Mouse (Mus musculus): ENCODE measurements around the gene Epb41l3. TPM values are rescaled to one million over a fixed set of nuclear protein-coding genes. Genes with fewer than 3 reads are reported as not detected.

Gene Epb41l3
- total RNA-seq, 2 experiments from 2014 or later: 218 to 224 TPM

- peak in 1 of 2 experiments; percentile 13 for DNase-seq (ENCODE audit: low spot score in 2 of 2)
- intact Hi-C loops (cut with DNase I): no loop called here
These were observed 101.5 kb downstream of the Epb41l3 start for GRCm38 (mm10) chr17:69176949-69177501.

GRCm38 (mm10) chr17:69177954-69178353 lies 102.5 kb downstream of the Epb41l3 start:
- no peak for DNase-seq (ENCODE audit: low spot score in 2 of 2)
- intact Hi-C loops (cut with DNase I): no loop called here

GRCm38 (mm10) chr17:69180905-69181559 lies 105.5 kb downstream of the Epb41l3 start:
- intact Hi-C loops (cut with DNase I): no loop called here
- DNase-seq (ENCODE audit: low spot score in 2 of 2): no peak

GRCm38 (mm10) chr17:69181560-69182316 lies 106.3 kb downstream of the Epb41l3 start:
- no peak for DNase-seq (ENCODE audit: low spot score in 2 of 2)
- intact Hi-C loops (cut with DNase I): no loop called here

- DNase-seq (ENCODE audit: low spot score in 2 of 2): no peak
- intact Hi-C loops (cut with DNase I): no loop called here
These were observed 112.3 kb downstream of the Epb41l3 start for GRCm38 (mm10) chr17:69187794-69188193.

GRCm38 (mm10) chr17:69192863-69193493 lies 117.5 kb downstream of the Epb41l3 start:
- no peak for DNase-seq (ENCODE audit: low spot score in 2 of 2)
- intact Hi-C loops (cut with DNase I): no loop called here

GRCm38 (mm10) chr17:69194599-69194998 lies 119.1 kb downstream of the Epb41l3 start:
- intact Hi-C loops (cut with DNase I): no loop called here
- no peak for DNase-seq (ENCODE audit: low spot score in 2 of 2)

- no peak for DNase-seq (ENCODE audit: low spot score in 2 of 2)
- intact Hi-C loops (cut with DNase I): no loop called here
These were observed 120.3 kb downstream of the Epb41l3 start for GRCm38 (mm10) chr17:69195758-69196157.

- peak; percentile 26 to 45 for DNase-seq (ENCODE audit: low spot score in 2 of 2)
- intact Hi-C loops (cut with DNase I): no loop called here
These were observed 121.2 kb downstream of the Epb41l3 start for GRCm38 (mm10) chr17:69196656-69197055.

- intact Hi-C loops (cut with DNase I): no loop called here
- DNase-seq (ENCODE audit: low spot score in 2 of 2): no peak
These were observed 123.3 kb downstream of the Epb41l3 start for GRCm38 (mm10) chr17:69198805-69199204.

GRCm38 (mm10) chr17:69199827-69200226 lies 124.3 kb downstream of the Epb41l3 start:
- no peak for DNase-seq (ENCODE audit: low spot score in 2 of 2)
- intact Hi-C loops (cut with DNase I): no loop called here

- intact Hi-C loops (cut with DNase I): no loop called here
- DNase-seq (ENCODE audit: low spot score in 2 of 2): no peak
These were observed 125.5 kb downstream of the Epb41l3 start for GRCm38 (mm10) chr17:69200936-69201335.

GRCm38 (mm10) chr17:69205282-69205999 lies 130.0 kb downstream of the Epb41l3 start:
- no peak for DNase-seq (ENCODE audit: low spot score in 2 of 2)
- intact Hi-C loops (cut with DNase I): no loop called here

- intact Hi-C loops (cut with DNase I): no loop called here
- DNase-seq (ENCODE audit: low spot score in 2 of 2): no peak
These were observed 132.3 kb downstream of the Epb41l3 start for GRCm38 (mm10) chr17:69207562-69208312.

GRCm38 (mm10) chr17:69211065-69211464 lies 135.6 kb downstream of the Epb41l3 start:
- intact Hi-C loops (cut with DNase I): no loop called here
- no peak for DNase-seq (ENCODE audit: low spot score in 2 of 2)

- intact Hi-C loops (cut with DNase I): no loop called here
- no peak for DNase-seq (ENCODE audit: low spot score in 2 of 2)
These were observed 140.6 kb downstream of the Epb41l3 start for GRCm38 (mm10) chr17:69216120-69216519.

- intact Hi-C loops (cut with DNase I): no loop called here
- no peak for DNase-seq (ENCODE audit: low spot score in 2 of 2)
These were observed 145.4 kb downstream of the Epb41l3 start for GRCm38 (mm10) chr17:69220849-69221248.

- no peak for DNase-seq (ENCODE audit: low spot score in 2 of 2)
- intact Hi-C loops (cut with DNase I): no loop called here
These were observed 145.9 kb downstream of the Epb41l3 start for GRCm38 (mm10) chr17:69221377-69221776.
